Mouse (Mus musculus) erythroblast, embryonic 14.5 days (primary cell): ENCODE results near the gene Ccdc124.

Experiments
- GATA1 ChIP-seq: IDR thresholded peaks from 2 replicates; pipeline ENCODE4 v1.6.1; 2012; ENCODE audit warnings: low read length, inconsistent platforms, mixed read lengths
- TAL1 ChIP-seq: IDR thresholded peaks from 3 replicates; pipeline ENCODE4 v1.6.1; 2012; ENCODE audit warnings: low read length, inconsistent platforms, mixed read lengths

GRCm38 (mm10) chr8:70878178-70878577 is 4.4 kb upstream of the Ccdc124 start:
- no peak for TF ChIP-seq GATA1
- no peak for TF ChIP-seq TAL1
